Mouse (Mus musculus): ENCODE results near the gene Shisa6.

The Shisa6 gene

DNA sequence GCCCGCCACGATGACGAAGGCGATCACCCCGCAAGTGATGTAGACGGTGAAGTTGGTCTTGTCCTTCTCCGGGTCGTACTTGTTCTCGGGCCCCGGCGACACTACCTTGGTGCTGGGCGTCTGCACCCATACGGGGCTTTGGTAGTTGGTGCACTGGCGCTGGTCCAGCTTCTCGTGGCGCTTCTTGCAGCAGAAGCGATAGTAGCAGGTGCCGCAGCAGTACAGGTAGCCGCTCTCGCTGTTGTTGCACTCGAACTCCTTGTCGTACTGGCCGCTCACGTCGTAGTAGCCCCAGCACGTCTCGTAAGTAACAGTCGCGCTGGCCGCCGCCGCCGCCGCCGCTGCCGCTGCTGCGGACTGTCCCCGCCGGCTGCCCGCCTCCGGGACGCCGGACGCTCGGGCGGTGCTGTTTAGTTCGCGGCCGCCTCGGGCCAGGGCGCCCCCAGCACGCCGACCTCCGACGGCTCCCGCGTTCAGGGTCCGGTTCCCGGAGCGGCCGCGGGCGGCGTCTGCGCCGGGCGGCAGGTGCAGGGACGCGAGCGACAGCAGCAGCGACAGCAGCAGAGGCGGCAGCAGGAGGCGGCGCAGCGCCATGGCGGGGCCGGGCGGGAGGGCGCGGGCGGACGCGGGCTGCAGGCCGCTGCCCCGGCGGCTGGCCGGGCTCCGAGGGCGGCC is at the start of gene Shisa6:
Gene Shisa6, minus strand, starts transcription at position 594 of the 675 bp plus-strand sequence.
- DNase-seq (ENCODE audit: extremely low spot score) = peak; percentile 51

DNA sequence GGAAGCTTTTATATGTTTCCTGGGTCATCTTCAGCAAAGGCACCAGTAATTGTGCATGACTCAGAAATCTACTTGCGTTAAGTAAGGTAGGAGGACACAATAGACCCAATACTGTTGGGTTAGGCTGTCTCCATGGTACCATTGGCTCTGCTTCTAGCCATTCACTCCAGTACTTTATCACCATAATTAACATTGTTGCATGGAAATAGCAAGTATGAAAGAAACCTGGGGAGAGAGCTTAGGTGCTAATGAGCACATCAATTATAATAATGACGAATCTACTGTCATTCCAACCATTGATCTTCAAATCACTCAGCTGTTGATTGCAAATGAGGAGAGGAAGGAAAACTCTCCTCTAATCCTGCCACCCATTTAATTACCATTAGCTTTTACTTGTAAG is 48.1 kb upstream of the Shisa6 start:
- no peak for DNase-seq (ENCODE audit: extremely low spot score)

DNA sequence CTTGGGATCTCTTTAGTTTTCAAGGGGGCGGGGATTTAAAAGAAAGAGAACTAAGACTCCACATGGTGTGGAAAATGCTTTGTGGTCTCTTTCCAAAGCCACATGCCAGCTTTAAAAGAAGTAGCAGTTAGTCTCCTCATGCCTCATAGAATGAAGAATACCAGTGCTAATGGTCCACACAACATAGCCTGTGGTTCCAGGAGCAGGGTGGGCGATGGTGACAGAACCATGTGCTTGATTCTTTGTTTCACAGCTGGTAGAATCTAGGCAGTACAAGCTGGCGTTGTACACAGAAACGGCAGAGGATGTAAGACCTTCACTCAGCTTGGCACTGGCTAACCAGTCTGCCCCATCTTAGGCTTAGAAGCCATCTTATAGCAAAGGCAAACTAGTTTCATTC is 43.3 kb upstream of the Shisa6 start:
- no peak for DNase-seq (ENCODE audit: extremely low spot score)

DNA sequence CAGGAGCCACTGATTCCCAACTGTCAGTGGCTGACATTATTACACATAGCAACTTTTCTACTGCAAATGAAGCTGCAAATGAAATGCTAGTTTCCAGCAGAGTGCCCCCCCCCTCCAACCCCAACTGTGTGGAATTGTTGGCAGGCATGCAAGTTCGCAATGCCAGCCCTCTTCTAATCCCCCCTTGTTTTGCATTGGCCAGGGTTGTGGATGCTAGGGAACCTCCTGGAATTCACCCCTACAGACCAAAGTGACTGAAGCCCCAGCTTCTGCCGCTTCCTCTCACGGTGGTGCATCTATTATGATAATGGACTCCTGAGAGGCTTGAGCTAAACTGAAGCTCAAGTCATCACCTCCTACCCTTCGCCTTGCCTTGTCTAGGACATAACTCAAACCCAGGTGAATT is 42.6 kb upstream of the Shisa6 start:
- no peak for DNase-seq (ENCODE audit: extremely low spot score)

DNA sequence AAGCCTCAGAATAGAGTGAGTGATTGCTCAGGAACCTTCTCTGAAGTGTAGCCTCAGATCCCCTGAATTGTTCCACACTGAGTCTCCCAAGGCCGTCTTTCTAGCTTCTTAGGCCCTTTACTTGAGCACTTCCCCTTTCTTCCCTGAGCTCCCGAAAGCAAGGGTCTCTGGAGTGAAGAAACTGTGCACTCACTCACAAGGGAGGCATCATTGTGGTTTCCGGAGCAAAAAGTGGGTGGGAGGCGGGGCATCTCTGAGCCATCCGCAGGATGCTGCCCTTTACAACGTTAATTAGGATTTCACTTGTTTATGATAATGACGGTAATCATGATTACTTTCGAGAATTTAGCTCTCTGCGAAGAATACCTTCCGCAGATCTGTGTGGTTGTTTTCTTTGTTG is 41.6 kb upstream of the Shisa6 start:
- DNase-seq (ENCODE audit: extremely low spot score) = peak; percentile 12

DNA sequence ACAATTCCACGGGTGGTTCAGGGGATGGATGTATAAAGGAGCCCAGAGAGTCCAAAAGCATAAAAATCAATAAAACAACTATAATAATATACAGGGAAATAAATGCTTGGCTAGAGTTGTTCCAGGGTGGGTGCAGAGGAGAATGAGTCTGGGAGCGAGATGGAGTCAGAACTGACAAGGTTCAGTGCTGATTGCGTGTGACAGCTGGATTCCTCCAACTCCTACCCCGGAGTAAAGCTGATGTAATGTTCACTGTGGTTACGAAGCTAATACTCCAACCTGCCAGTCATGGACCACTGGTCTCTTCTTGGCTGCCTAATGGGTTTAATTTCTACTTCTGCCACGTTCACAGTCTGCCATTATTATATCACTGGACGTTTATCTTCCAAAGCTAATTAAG is 36.5 kb upstream of the Shisa6 start:
- DNase-seq (ENCODE audit: extremely low spot score) = no peak

DNA sequence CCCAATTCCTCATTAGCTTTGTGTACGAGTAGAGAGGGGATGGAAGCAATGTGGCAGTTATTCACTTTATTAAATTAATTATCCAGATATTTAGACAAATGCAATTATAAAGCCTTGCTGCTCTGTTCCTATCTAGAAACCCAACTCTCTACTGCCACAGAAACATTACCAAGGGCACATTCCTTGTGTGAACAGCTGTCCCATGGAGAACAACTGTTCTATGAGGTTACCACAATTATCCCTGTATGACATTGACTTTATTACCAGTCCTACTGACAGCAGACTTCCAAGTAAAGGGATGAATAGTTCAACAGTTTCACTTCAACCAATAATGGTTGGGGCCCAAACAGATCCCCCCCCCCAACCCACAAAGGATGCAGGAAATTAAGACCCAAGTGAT is 12.1 kb upstream of the Shisa6 start:
- no peak for DNase-seq (ENCODE audit: extremely low spot score)

DNA sequence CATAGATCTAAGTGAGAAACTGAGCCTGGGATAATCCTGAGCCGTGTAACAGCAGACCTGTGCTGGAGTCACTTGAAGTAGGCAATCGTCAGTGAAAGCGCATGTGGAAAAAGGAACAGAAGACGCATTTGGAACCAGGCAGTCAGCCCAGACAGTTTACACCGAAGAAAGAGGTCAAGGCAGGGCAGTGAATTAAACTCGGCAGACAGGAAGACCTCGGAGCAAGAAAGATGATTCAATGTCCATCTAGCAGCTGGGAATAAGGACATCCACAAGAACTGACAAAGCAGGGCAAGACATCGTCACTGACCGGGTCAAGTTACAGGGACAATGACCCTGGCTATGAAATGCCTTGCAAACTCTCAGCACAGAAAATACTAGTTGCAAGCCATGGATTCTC is 10.1 kb upstream of the Shisa6 start:
- DNase-seq (ENCODE audit: extremely low spot score) = no peak

DNA sequence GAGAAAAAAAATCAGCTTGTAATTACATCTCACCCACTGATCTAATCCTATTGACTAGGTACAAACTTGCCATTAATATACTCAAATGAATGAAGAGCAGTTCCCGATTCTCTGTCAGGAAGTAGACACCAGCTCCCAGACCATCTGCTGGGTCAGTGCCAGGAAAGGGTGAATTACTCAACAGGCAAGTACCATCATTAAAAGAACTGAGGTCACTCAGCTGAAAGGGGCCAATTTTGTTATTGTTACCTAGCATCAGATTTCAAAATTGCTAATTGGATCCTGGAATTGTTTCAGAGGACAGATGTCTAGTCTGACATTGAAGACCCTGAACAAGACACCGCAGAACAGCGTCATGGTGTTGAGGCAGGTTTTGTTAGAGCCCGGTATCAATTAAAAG is 9.4 kb upstream of the Shisa6 start:
- no peak for DNase-seq (ENCODE audit: extremely low spot score)

DNA sequence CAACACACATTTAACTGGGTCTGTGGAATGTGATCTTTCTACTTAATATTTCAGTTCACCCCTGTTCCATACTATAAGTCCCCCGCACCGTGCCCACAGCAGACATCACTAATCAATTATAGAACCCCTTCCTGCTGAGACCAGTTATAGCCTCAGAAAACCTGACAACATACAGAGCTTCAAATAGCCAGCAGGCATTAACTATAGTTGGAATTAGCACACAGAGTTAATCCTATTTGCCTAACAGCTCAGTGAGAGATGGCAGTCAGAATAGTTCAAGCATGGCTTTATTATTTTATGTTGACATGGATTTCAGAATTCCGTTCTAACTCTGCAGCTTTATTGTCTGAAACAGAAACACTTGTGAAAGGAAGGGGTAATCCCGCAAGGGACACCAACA is 8.5 kb upstream of the Shisa6 start:
- no peak for DNase-seq (ENCODE audit: extremely low spot score)

DNA sequence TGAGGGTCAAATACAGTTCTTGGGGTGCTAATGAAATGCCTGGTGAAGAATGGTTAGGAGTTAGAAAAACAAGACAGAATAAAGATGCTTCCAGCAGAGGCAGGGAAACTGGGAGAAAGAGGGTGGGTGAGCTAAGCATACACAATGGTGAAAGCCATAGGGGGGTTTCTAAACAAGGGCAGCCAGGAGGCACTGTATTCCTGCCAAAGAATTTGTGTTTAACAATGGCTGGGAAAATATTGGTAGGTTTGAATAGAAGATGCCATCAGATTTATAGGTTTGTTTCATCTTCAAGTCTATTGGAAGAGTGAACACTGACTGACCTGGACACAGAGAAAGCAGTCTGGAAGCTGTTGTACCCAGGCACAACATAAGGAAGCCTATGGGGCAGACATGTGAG is 2.4 kb upstream of the Shisa6 start:
- no peak for DNase-seq (ENCODE audit: extremely low spot score)

DNA sequence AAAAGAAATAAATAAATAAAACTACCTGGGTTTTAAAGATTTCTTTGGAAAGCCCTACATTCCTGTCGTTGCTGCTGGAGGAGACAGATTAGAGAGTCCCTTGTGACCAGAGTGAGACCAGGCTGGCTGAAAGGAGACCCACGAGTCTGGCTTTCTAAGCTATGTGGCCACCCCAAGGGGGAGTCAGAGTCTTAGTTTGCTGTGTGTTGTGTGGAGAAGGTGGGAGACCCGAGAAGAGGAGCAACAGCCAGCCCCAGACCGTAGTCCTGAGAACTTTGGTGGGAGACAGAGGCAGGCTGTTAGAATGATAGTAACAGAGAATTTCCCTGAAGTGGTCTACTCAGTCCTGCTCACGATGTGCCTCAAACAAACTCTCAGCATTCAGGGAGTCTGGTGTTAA is 1.6 kb upstream of the Shisa6 start:
- peak; percentile 39 for DNase-seq (ENCODE audit: extremely low spot score)

DNA sequence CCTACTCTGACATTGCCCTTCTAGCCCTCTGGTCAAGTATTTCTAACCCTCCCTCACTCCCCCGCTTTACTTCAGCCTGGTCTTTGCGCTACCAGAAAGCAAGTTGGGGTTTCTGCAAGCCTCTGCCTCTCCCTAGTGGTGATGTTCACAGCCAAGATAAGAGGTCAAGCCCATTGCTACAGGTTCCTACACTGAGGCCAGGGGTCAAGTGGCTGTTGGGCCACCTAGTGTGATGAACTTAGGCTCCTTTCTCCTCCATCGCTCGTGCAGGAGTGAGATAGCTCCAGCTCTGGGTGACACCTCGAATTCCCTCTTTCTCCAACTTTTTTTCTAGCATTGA is 1.2 kb upstream of the Shisa6 start:
- no peak for DNase-seq (ENCODE audit: extremely low spot score)

DNA sequence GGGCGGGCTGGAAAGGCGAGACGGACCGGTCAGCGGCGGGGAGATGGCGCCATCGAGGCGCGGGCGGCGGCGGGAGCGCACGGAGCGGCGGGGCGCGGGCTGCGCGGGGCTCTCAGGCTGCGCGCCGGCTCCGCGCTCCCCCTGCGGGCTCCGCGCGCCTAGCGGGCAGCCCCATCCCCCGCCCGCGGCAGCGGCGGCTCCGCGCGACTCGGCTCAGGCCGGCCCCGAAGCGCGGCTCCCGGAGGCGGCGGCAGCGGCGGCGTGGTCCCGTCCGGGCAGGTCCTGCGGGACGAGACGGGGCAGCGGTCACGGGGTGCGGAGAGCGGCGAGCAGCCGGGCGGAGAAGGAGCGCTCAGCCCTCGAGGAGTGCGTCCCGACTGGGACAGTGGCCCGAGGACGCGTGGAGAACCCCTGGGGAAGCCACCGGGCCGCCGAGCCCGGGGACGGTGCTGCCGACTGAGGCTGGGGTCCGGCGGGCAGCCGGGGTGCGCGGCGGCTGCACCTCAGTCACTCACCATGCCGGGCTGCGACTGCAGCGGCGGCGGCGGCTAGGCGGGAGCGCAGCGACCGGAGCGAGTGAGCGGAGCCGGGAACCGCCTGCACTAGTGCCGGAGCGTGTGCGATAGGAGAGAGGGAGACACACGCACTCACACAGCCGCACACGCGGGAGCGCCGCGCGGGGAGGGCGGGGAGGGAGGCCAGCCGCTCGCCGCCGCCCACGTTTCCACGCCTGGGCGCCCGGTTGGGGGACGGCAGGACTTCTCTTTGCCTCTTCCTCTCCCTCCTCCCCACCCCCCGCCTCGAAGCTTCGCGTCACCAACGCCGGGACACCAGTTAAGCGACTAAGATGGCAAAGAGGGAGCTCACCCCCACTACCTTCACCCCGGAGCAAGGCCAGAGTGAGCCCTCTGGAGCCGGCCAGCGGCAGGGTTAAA is 549 bp upstream of the Shisa6 start:
- peak; percentile 63 for DNase-seq (ENCODE audit: extremely low spot score)

DNA sequence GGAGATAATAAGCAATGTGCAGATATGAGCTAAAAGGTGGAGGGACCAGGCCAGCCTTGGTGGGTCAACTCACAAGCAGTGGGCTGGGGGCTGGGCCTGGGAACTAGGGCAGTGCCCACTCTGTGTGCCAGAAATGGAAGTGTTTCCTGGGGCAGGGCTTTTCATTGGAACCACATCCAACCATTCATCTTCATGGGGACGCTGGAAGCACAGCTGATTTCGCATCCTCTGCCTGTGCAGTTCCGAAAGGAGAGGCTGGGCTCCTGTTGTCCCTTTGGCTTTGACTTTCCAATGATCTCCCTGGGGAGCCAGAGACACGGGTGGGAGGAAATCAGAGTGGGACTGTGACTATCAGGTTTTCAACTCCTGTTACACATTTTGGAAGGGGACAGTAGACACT is 1.5 kb downstream of the Shisa6 start:
- DNase-seq (ENCODE audit: extremely low spot score) = no peak

DNA sequence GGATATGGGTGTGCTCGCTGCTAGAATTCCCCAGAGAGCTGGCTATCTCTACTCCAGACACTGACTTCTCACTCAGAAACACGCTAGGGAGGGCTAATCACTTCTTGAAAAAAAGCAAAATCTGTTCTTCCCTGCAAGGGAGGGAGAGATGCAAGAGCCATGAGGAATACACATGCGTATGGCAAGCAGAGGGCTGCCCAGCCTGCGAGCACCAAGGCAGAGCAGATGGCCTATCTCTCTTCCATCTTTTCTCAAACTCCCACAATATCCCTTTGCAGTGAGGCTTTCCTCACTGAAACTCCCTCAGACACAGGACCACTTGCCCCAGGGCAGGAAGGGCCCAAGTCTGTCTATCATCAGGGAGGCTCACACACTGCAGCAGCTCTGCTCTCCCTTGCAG is 3.4 kb downstream of the Shisa6 start:
- no peak for DNase-seq (ENCODE audit: extremely low spot score)

DNA sequence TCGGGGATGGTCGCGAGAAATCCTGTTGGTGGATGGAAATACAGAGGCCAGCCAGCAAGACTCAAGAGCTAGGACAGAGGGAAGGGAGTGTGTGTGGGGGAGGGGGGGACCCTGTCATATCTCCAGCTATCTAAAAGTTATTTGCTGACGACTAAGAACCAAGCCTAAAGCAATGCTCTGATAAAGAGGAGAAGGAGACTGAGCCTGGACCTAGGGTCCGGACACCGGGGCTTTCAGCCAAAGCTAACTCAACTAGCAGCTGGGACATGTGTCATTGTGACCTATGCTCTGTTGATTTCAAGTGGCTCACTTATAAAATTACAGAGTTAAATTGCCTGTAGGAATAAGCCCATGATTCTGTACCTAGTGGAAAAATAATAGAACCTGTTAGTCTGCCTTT is 6.4 kb downstream of the Shisa6 start:
- DNase-seq (ENCODE audit: extremely low spot score) = no peak

DNA sequence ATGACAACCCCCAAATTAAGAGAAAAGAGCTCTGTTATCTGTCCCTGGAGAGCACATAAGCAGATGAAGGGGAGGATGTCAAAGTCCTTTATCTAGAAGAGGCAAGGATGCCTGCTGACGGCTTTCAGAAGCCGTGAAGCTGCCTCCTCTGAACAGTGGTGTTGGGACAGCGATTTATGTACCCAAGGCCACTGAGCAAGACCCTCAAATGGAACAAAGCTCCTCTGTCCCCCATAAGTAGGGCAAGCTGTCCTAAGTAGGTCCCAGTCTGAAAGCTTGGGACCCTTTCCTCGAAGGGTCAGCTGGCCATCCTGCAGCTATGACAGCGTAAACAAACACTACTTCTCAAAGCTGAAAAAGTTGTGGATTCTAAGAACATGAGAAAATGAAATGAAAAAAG is 11.4 kb downstream of the Shisa6 start:
- DNase-seq (ENCODE audit: extremely low spot score) = no peak

DNA sequence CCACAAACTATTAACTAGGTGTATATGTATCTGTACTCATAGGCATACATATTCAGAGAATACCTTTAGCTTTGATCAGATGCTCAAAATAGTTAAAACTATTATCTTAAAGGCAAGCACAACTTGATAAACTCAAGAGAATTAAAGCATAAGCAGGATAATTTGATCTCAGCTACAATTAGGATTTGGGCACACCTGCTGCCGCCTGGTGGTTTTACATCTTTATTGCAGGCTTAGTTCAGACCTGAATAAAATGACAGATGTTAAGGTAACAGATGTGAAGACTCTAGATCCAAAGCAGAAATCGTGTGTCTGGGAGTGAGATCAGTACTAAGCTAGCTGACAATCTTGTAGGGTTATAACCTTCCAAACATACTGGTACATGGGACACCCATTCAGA is 24.8 kb downstream of the Shisa6 start:
- DNase-seq (ENCODE audit: extremely low spot score) = no peak

DNA sequence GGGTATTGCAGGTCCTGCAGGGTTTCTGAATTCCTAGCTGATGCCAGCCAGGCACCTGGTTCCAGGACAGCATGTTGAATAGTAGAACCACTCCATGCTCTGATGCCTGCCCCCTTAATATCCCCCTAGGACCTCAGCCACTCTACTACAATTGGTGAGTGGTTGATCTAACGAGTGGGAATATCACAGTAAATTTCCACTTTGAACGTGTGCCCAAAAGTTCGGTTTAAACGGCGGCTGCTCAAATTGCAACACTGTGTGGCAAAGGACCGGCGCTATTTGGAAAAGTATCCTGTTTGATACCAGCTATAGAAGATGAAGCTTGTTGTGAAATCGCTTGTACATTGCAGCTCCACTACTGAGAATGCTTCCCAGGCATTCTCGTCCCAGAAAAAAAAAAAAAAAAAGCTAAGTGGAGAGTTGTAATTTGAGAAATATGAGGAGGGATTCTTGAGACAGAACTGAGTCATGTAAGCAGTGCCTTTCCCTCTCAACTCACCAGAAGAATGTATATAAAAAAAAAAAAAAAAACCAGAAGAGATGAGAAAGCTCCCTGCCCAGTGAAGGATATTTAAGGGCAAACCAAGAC is 26.8 kb downstream of the Shisa6 start:
- DNase-seq (ENCODE audit: extremely low spot score) = no peak

DNA sequence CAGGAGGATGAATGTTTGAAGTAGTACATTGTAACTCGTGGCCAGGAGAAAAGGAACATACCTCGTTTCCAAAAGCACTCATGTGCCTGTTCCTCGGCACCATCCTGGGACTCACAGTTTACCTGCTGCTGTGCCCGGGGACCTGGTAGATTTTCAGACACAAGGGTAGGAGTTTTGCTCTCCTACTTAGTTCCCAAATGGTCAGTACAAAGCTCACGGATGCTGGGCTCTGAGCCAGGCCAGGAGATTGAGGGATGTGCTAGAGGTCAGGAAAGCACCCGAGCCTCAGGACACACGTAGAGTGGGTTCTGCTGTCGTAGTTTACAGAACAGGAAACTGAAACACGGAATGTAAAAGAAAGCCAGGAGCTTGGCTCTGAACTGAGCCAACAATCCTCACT is 29.5 kb downstream of the Shisa6 start:
- DNase-seq (ENCODE audit: extremely low spot score) = no peak

DNA sequence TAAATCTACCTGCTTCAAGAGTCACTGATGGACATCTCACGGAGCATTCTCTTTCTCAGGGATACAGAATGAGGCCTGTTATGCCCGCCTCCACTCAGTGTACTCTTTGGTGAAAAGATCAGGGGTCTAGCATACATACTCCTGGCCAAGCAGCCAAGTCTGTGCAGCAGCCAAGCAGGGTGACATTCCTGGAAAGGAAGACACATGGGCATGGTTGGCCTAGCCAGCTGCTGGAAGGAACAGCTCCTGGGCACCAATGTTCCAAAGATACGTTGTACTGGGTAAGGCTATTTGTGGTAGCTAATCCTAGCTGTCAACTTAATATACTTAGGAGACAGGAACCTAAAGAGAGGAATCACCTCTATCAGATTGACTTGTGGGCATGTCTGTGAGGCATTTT is 31.4 kb downstream of the Shisa6 start:
- no peak for DNase-seq (ENCODE audit: extremely low spot score)

DNA sequence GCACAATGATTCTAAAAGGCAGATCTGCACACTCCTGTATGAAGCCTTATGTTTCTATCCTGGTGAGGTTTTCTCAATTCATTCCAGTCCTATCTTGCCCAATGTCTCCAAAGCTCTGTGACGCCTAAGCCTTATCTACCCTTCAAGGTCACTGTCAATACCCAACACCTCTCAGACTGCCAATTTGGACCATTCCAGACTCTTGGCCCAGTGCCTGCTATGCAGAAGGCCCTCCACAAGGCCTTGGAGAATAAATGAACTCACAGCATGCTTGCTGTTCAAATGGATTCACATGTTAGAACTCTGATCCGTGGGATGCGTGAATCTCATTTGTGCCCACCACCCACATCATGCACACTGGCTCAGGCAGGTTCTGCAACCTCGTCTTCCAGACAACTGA is 38.0 kb downstream of the Shisa6 start:
- no peak for DNase-seq (ENCODE audit: extremely low spot score)
